Mouse (Mus musculus) spleen, adult 18-20 months (tissue): ENCODE measurements at regions not wholly inside any gene's neighbourhood (a gene's known extent, or its start where the extent isn't known, plus 50 kb on each side); places are given as distances from the start of the nearest gene placed in this dataset.
"Not testable (repeated sequence)": the region's sequence is repeated elsewhere in the genome, so short reads cannot be mapped to it uniquely, and the experiment has no call there.

ENCODE experiments used
- DNase-seq, 2 experiments: peaks; one replicate each; pipeline ENCODE4 v3.0.0; 2022; ENCODE audit warnings: mixed read lengths in 2 of 2

DNA sequence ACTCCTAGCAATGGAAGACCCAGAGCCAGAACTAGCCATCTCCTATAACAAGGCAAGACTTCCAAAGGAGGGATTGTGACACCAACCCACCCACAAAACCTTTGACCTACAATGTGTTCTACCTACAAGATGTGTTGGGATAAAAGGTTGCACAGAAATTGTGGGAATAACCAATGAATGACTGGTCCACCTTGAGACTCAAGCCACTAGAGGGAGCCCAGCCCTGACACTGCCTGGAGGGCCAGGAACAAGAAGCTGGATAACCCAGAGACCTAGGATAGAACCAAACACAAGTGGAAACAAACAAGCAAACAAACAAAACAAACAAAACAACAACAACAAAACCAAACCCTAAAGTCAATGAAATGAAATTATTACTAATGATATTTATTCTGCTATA, 288.8 kb downstream of the Dchs2 start:
- DNase-seq = no peak

DNA sequence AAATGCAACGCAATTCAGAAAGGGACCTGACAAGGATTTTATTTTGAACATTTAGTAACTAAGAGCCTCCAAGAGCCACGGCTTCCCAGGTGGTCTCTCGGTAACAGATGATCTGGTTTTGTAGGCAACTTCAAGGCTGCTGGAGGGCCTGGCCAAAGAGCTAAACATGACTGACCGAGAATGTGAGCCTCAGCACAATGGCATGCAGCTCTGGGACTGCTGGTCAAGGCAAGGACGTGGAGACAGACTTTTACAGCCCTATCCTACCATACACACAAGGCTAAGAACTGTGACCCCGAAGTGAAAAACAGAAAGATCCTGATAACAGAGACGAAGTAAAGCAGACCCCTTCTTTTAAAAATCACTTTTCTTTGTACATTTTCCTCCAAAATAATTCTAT, 296.5 kb downstream of the Dchs2 start:
- no peak for DNase-seq

DNA sequence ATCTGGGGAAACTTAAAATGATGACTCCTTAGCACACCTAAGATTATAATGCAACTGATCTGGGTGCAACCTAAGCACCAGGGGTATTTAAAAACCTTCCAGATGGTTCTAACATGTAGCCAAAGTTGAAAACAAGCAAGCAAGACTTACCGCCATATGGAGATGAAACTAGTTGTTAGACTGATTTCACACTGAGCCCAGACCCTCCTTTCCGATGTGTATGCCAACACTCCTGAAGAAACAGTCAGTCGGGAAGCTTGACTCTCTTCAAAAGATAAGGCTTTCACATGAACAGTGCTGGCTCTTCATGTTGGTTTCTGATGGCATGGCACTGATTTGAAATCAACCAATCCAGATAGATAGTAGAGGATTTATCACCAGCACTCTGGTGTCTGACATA, 301.6 kb downstream of the Dchs2 start:
- DNase-seq = no peak

DNA sequence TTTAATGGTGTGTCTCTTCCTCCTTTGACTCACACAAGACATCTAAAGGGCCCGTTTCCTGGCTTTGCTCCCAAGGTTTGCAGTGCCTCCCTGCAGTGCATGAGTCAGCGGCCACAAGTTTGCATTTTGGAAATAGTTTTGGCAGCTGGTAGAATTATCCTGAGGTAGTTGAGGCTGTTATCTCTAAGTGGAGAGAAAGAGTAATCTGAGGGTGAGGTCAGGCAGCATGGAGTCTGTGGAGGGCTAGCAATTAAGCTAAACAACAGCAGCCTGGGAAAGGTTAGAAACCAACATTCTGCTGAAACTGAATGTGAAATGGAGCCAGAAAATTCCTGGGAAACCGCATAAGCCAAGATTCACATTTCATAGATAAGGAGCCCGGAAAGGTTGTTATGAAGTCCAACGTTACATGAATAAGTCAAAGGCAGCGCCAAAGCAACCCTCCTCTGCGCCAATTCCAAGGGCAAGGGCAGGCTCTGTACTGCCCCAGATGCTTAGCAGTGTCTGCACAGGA, 318.5 kb downstream of the Dchs2 start:
- DNase-seq = no peak

DNA sequence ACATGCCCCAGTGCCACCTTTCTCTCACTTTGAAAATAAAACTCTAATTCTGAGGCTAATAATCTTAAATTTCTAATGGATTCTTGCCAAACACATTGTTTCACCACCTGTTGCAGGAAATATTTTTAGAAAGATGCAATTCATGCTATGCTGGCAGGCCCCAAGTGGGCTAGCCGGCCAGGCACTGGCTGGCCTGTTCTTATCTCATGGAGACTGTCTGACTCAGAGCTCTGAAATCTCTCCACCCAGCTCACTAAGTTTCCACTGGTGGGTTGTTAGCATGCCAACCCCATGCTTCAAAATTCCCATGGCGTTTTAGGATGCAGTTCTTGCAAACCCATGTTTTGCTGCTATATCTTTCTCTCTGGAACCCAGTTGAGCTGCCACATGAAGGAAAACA, 315.5 kb upstream of the Sfrp2 start:
- no peak for DNase-seq

DNA sequence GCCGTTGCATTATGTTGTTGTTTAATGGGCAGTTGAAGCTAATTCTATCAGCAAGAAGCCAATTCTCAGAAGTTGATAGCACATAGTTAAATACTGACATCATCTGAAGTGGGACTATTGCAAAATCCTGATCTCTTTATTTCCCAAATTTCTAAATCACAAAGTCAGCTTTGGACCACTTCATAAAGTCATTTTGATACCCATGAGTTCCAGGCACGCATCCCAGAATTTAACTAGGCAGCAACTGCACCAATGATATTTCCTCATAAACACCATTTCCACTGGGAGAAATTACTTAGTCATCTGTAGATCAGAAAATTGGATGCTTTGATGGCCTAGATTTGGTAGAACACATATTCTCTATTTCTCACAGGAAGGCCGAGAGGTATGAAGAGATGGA, 314.8 kb upstream of the Sfrp2 start:
- DNase-seq = no peak

DNA sequence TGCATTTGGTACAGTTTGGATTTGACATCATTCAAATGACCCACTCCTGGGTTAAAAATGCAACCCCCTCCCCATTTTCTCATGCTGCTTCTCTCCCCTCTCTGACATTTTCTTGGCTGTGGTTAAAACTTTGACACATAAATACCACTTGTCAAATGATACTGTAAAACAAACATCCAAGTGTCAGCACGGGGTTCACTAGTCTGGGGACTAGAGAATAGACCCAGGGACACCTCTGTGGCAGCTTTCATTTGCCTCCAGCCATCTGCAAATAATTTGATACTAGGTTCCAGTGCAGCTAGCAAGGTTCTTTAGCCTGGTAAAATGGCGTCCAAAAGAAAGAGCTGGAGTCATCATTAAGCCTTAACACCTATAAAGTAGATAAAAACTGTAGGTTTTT, 312.7 kb upstream of the Sfrp2 start:
- no peak for DNase-seq

DNA sequence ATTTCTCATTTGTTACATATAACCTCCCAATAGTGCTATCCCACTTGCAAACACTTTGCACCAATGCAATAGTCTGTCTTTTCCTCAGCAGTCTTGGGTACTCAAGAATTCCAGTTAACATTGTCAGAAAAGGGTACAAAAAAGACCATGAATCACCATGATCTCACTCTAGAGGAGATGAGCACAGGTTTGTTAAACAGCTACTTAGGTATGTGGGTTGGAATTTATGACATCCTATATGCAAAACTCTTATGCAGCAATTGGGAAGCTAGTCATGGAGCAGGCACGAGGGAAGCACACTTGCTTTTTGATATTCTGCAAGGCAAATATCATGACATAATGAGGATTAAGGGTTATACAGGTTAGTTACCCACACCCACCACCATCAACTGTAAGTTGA, 307.7 kb upstream of the Sfrp2 start:
- no peak for DNase-seq

DNA sequence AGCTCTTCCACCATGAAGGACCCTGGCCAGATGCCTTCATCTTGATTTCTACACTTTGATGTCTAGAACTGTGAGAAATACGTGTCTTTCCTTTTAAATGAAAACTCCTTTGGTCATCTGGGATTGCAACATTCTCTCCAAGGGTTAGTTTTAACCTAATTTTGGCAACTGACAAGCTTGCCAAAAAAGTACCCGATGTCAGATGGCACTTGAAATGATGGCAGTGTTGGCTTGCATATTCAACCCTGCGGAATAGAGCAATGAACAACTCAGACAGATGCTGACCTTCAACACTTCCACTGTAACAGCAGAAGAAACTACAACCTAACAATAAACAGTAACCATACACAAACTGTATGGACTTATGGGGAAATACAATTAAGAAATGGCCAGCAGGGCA, 286.9 kb upstream of the Sfrp2 start:
- no peak for DNase-seq

DNA sequence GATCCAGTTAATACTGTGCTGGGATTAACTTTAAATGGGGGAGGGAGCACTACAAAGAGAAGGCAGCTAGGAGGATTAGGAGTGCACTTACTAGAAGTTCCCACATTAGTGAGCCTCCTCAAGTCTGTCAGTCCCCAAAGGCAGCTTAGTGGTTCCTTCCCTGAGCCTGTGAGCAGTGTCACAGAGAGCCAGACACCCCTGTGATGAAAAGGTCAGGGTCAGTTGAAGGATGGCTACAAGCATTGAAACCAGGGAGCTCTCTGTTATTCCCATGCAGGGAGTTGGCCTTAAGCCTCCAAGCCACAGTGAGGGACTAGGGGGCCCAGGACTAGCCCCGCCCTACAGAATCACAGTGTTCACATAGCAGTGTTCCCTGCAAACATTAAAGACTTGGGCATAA, 285.9 kb upstream of the Sfrp2 start:
- DNase-seq = no peak

DNA sequence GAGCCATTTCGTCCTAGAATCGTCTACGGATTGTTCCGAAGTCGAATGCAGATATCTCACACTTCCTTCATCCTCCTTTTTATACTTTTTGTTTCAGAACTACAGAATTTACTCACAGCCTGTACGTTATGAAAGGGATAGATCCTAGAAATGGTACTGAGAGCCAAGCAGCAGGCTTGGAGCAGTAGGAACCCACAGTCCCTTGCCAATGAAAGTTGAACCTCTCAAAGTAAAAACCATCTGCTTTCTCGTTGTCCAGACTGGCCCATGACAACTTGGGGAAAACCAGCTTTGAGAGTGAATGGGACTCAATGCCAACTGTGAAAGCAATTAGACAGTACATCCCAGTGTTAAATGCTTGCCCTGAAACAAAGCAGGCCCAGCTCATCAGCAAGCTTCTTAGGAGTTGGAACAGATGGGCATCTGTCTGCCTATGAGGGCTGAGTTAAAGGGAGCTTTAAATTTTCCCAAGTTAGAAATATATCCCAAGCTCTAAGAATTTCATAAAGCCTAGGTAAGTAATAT, 279.9 kb upstream of the Sfrp2 start:
- DNase-seq = no peak

DNA sequence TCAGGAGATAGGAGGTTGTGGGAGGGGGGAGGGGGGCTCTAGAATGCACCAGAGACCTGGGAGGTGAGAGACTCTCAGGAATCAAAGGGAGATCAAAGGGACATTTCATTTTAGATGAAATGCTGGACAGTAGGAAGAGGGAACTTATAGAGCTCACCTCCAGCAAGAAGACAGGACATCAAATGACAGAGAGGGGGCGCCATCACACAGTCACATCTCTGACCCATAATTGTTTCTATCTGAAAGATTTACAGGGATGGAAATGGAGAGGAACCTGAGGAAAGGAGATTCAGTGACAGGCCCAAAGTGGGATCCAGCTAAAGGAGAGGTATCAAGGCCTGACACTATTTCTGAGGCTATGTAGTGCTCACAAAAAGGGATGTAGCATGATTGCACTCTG, 270.5 kb upstream of the Sfrp2 start:
- DNase-seq = no peak

DNA sequence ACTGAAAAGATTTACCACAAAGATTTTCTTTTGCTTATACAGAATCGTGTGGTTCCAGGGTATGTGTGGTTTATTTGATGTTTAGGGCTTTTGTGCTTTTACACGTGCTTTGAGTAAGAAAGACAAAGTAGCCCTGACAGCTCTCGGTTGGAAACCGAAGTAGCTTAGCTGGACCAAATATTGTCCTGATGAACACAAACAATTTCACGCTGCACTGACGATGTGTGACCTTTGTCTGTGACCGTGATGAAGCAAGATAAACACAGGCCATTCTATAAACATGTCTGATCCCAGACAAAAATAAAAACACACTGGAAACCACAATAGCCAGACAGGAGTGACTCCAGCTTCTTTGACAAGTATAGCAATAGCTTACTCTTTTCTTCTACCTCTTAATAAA, 262.2 kb upstream of the Sfrp2 start:
- DNase-seq = no peak

DNA sequence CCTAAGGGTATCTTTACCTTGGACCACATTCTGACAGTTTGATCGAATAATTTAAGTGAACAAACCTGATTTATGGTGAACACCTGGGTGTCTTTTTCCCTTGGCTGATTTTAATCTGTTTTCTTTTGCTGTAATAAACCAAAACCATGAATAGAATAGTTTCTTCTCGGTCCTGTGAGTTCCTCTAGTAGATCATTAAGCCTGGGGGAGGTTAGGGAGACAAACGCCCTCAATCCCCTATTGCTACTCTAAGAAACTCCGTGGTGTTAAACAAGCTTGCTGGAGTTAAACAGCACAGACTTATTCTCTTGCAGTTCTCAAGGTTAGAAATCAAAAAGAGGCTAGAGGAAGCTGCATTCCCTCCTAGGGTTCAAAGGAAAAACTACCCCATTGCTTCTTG, 249.5 kb upstream of the Sfrp2 start:
- no peak for DNase-seq

DNA sequence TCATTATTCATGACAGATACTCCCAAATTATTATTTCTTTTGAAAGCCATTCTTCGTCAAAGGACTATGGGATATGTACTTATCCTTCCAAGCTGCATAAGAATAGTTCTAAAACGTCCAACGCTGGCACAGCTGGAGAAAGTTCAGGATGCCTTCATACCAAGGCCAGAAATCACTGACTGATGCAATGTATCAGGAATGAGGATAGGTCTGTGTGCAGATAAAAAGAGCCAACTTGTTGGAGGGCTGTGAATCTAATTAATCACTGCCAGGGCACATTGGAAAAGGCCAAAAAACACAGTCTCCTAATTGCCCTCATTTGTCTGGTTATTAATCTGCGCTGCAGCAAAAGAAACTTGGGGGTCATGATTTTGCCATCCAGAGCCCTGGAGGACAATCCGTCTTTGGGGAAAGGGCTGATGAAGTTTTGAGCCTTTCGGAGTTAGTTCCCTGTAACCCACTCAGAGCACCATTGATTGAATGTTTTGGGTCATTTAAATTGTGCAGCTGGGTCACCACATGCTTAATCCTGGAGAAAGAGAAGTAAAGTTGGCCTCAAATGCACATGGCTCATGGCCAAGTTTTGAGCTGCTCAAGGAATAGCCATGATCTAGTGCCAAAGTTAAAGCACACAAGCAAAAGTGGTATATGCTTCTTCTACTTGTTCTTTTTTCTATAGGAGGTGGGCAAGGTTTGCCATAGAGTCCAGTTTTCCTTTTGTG, 248.0 kb upstream of the Sfrp2 start:
- no peak for DNase-seq

DNA sequence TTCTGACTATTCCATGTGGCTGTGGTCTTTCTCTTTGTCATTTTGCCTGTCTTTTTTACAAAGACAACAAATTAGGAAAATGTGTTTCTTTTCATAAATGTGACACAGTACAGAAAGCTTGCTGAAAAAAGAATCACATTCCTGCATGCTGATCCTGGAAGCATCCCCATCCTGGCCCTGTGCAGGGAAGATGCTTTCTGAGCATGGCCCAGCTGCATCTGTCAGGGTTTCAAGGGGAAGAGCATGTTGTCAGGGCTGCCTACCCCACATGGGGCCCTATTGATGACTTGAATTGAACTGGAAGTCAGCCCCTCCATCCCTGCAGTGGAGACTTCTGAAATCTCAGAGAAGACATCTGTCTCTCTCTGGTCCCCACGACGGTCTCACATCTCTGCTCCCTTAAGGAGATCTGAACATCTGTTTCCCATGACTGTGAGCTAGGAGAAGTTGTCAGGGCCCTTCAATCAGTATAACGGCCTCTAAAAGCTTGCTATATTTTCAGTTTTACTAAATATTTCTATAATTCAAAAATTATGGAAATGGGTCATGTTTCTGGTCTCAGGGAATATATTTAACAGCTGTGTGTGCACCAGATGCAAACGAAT, 235.8 kb upstream of the Sfrp2 start:
- no peak for DNase-seq

DNA sequence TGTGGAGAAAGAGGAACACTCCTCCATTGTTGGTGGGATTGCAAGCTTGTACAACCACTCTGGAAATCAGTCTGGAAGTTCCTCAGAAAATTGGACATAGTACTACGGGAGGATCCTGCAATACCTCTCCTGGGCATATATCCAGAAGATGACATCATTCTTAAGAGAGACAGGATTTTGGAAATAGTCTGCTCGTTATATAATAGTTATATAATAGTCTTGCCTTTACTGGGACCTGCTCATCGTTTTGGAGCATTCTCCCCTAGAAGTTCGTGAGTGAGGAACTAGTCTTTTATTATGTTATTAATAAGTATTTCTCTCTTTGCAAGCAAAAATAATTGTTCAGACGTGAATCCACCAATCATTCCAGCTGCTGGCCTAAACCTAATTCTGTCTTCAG, 229.5 kb upstream of the Sfrp2 start:
- DNase-seq = not testable (repeated sequence)

DNA sequence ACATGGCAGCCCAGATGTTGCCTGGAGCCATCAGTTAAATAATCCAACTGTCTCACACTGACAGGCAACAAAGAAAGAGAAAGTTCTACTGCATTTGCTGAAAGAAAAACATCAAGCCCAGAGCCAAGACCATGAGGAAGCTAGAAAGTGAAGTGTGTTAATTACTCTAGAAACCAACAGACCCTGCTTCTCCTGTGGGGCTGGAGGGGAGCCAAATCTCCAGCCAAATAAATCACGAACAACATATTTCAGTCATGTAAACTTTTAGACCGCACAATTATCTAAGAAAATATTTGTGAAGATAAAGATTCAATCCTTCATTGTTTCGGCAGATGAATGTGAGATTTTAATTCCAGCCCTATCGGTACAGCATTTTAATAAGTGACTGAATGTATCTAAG, 228.9 kb upstream of the Sfrp2 start:
- no peak for DNase-seq

DNA sequence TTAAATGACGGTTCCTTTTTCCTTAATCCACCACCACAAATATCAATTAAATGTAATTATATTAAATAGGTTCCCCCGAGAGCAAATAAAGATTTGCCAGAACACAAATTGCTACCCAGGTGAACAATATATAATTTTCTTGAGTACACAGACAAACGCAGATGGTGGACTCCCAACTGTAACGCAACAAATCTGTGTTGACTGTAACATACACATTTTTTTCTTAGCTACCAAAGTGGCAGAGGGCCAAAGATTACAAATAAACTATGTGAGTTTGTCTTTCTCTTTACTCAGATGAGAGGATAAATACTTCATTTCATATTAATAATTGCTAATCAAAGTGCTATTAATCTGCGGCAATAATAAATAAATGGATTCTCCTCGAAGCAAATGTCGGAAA, 228.4 kb upstream of the Sfrp2 start:
- no peak for DNase-seq

DNA sequence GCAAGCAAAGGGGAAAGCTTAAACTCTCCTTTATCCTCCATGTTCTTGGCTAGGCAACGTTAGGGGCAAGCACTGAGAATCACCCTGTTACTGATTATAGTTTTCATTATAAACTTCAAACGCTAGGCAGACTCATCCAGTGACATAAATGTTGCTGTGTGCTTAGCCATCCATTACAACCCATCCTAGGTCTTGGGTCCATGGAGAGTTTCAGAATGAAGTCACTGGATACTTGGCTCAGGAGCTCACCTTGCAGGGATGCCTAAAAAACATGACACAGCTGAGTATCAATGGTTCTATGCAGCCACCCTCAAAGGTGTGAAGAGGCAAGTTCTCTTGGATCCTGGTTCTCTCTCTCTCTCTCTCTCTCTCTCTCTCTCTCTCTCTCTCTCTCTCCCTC, 227.2 kb upstream of the Sfrp2 start:
- DNase-seq = no peak

DNA sequence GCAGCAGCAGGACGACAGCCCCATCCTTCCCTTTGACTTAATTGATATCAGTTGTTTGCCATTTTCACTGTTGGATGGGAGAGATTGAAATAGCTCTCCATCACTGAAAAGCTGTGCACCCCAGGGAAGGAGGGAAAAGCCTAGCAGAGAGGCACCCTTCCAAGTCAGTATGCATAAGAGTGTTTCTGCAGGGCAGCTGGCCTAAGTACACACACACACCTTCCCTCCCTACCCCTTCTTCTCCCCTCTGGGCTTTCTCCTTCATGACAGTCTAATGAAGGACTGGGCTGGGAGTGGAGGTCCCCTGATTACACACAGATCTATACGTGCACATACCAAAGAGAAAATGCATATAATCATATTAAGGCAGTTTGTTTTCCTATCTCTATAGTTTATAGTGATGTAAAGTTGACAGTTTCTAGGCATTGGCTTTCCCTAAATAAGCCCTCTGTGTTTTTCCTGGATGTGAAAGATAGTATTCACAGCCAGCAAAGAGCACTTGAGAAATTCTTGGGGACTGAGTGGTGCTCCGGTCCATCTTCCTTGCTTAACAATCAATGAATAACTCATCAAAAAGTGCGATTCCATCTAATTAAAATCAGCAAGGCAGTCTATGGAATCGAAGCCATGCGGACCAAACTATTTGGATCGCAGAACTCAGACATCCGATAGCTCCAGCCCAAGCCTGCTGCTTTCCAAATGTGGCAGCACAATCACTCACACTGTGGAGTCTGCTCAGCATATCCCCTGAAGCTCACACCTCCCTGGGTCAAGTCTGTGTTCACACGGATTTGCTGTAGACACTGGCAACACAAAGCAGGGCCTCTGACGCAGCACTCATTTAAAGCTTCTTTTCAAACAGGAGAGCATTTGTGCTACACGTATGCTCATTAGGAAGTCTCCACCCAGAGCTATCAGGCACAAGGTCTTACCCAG, 224.9 kb upstream of the Sfrp2 start:
- DNase-seq = no peak

DNA sequence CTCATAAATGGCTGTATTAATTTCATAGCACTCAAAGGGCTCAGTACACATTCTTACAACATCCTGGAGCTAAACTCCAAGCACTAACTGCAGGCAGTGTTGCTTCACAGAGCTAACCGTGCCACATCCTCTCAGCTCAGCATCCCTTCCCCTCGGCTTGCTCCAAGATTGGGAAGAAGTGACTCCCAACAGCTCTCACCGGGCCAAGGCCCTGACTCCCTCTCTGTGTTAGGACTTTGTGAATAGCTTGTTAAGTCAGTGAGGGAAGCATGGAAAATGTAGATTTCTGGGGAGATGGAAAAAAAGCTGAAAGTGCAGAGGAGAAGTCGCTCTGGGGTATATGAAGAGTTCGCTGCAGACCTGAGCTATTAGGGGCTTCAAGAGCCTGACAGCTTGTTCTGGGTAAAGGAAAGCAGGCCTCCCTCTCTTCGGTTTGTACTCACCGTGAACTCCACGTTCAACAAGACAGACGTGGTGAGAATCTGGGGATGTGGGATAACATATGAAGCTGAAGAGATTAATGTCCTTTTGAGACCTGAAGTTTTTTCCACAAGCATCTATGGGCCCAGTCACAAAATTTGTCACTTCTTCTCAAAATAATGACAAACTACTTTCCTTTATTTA, 213.5 kb upstream of the Sfrp2 start:
- no peak for DNase-seq

DNA sequence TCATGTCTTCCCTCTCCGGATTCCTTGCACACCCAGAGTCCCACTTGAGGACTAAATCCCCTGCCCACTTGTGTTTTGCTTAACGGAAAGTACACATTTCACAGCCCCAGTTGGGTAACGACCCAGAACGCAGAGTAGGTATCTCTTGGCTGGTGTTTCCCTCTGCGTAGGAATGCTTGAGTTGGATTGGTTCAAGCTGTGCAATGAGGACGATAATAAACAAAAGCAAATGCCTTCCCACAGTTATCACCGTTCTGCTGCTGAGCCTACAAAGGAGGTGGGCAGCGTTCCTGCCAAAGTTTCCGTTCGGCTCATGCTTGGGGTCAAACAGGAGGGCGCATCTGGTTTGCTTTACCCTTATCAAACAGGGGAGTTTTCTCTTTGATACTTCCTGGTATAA, 212.3 kb upstream of the Sfrp2 start:
- DNase-seq = no peak
